Mouse (Mus musculus) gonadal fat pad, adult 2 months (tissue): ENCODE results near the gene Cuedc1. TPM values are rescaled to one million over a fixed set of nuclear protein-coding genes. Genes with fewer than 3 reads are reported as not detected.

Experiments used
- DNase-seq: peaks from one replicate; pipeline ENCODE4 v3.0.0-alpha.2; 2012; ENCODE audit warnings: low read depth
- polyA plus RNA-seq: library from polyadenylated mRNA; depleted of rRNA; stranded (reverse); fragments of >200 nt; gene quantifications from 2 replicates; pipeline ENCODE4 v1.2.3, GENCODE M21; 2012; rRNA removed

Gene Cuedc1
- polyA plus RNA-seq, 1 experiment: 52.3 TPM

GRCm38 (mm10) chr11:88240736-88241353 lies 143.0 kb downstream of the Cuedc1 start:
- no peak for DNase-seq

- DNase-seq: no peak
These were observed 143.8 kb downstream of the Cuedc1 start for GRCm38 (mm10) chr11:88241468-88242301.

Other genes with a start within 250 kb of the Cuedc1 start
- 20.8 and 22.2 TPM in 2 replicates for gene Mks1, start 244.8 kb upstream of the Cuedc1 start, polyA plus RNA-seq
- 0.07 TPM in 1 of 2 replicates, not detected in the other for gene Epx, start 222.5 kb upstream of the Cuedc1 start, polyA plus RNA-seq
- gene Olfr462, start 205.8 kb upstream of the Cuedc1 start, polyA plus RNA-seq: not detected in 2 replicates
- gene Olfr463, start 200.7 kb upstream of the Cuedc1 start, polyA plus RNA-seq: not detected in 2 replicates
- not detected in 2 replicates for gene Olfr464, start 177.1 kb upstream of the Cuedc1 start, polyA plus RNA-seq
- 101 and 125 TPM in 2 replicates for gene Dynll2, start 110.5 kb upstream of the Cuedc1 start, polyA plus RNA-seq
- gene Srsf1, start 50.7 kb upstream of the Cuedc1 start, polyA plus RNA-seq: 96.0 and 122 TPM in 2 replicates
- gene Vezf1, start 29.8 kb upstream of the Cuedc1 start, polyA plus RNA-seq: 19.6 and 24.4 TPM in 2 replicates
- gene Mrps23, start 106.3 kb downstream of the Cuedc1 start, polyA plus RNA-seq: 35.9 and 41.3 TPM in 2 replicates
- 0.10 TPM in 1 of 2 replicates, not detected in the other for gene Ccdc182, start 196.0 kb downstream of the Cuedc1 start, polyA plus RNA-seq